Mouse (Mus musculus) ES-Bruce4 (cell line): ENCODE measurements around the gene Fndc8.

ENCODE experiments used
- CTCF ChIP-seq: IDR thresholded peaks from one replicate; pipeline ENCODE4 v1.8.1; 2011; ENCODE audit warnings: low read depth, low read length
- POLR2A ChIP-seq: IDR thresholded peaks from one replicate; pipeline ENCODE4 v1.8.1; 2011; ENCODE audit warnings: low read length; ENCODE audit not compliant: insufficient read depth

- no peak for TF ChIP-seq POLR2A
- no peak for TF ChIP-seq CTCF
These were observed 7.8 kb downstream of the Fndc8 start for GRCm38 (mm10) chr11:82899720-82900119.
